Mouse (Mus musculus) lung, adult 2 months (tissue): ENCODE results near the gene Dab2ip.

ENCODE experiments used
- CTCF ChIP-seq: fragments of 200-500 bp; IDR thresholded peaks from 2 replicates; pipeline ENCODE4 v1.5.1; 2011; ENCODE audit warnings: mild to moderate bottlenecking, low read length, control low read depth; ENCODE audit not compliant: insufficient read depth
- POLR2A ChIP-seq: fragments of 200-500 bp; IDR thresholded peaks from 2 replicates; pipeline ENCODE4 v1.6.1; 2011; ENCODE audit warnings: low read depth, mild to moderate bottlenecking, control low read depth, low read length, borderline replicate concordance; ENCODE audit errors: extremely low read depth

DNA sequence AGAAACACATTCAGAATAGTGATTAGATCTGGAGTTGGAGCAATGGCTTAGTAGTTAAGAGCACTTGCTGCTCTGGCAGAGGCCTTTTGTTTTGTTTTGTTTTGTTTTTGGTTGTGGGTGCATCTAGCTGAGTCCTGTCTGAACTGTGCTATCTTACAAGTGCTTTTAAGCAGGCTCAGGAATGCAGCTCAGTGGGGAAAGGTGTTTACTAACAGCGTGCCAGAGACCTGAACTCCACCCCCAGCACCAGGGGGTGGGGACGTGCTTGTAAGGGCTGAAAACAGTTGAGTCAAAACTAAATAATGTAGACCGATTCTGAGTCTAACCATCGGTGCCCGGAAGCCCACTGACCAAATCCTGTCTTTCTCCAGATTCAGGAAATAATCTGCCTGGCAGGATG is 37.7 kb downstream of the Dab2ip start:
- no peak for TF ChIP-seq POLR2A
- TF ChIP-seq CTCF: no peak
